Mouse (Mus musculus) neural tube, embryonic 14.5 days (tissue): ENCODE results near the gene Ckap4. TPM values are rescaled to one million over a fixed set of nuclear protein-coding genes. Genes with fewer than 3 reads are reported as not detected.

Experiments
- ATAC-seq: fragments of 200-750 bp; cut with Nextera tagmentation; 2 replicates; pipeline ENCODE4 v1.8.0; 2017; ENCODE audit warnings: low read depth, mild to moderate bottlenecking, moderate TSS enrichment, moderate library complexity
- H3K27ac ChIP-seq: fragments of 300-500 bp; sonication (generic); 2 replicates; pipeline ENCODE4 v1.5.1; 2014; ENCODE audit warnings: low read depth, mild to moderate bottlenecking, control low read depth, low read length, moderate library complexity, mixed read lengths
- H3K27me3 ChIP-seq: fragments of 300-500 bp; sonication (generic); 2 replicates; pipeline ENCODE4 v1.6.1; 2014; ENCODE audit warnings: low read length; ENCODE audit not compliant: control insufficient read depth, insufficient read depth
- H3K36me3 ChIP-seq: fragments of 300-500 bp; sonication (generic); 2 replicates; pipeline ENCODE4 v1.6.1; 2014; ENCODE audit warnings: low read length, mixed read lengths; ENCODE audit not compliant: control insufficient read depth, insufficient read depth
- H3K4me1 ChIP-seq: fragments of 300-500 bp; sonication (generic); 2 replicates; pipeline ENCODE4 v1.6.1; 2014; ENCODE audit warnings: low read length; ENCODE audit not compliant: control insufficient read depth, insufficient read depth
- H3K4me2 ChIP-seq: fragments of 300-500 bp; sonication (generic); 2 replicates; pipeline ENCODE4 v1.6.1; 2014; ENCODE audit warnings: mild to moderate bottlenecking, low read depth, low read length, control low read depth
- H3K4me3 ChIP-seq: fragments of 300-500 bp; sonication (generic); 2 replicates; pipeline ENCODE4 v1.5.1; 2014; ENCODE audit warnings: low read depth, low read length, control low read depth, mixed read lengths
- H3K9ac ChIP-seq: fragments of 300-500 bp; sonication (generic); replicated peaks from 2 replicates; pipeline ENCODE4 v1.6.1; 2014; ENCODE audit warnings: low read depth, mild to moderate bottlenecking, control low read depth, low read length, mixed read lengths
- H3K9me3 ChIP-seq: fragments of 300-500 bp; sonication (generic); 2 replicates; pipeline ENCODE4 v1.6.1; 2016; ENCODE audit warnings: low read length; ENCODE audit not compliant: control insufficient read depth
- WGBS: fragments of 180-500 bp; shearing (Covaris S2); extraction: QIAGEN DNeasy Blood & Tissue Kit; methylation state at CpG from one replicate; pipeline ENCODE4 v1.1.7; 2014; 5-methylcytosine and 5-hydroxymethylcytosine counted together
- polyA plus RNA-seq: library from polyadenylated mRNA; unstranded; fragments of >200 nt; fragmentation: Nextera tagmentation; extraction: Ambion mirVana; gene quantifications from 2 replicates; pipeline ENCODE4 v1.2.1, GENCODE M21; 2014

The Ckap4 gene
- polyA plus RNA-seq, result 60.8 and 75.4 TPM in 2 replicates

- Histone ChIP-seq H3K27me3 (no peaks in the 10 kb centered on the region), H3K36me3 (no peaks in the 10 kb centered on the region), H3K27ac (peak within 1 kb of the TSS; percentile 86), H3K4me1 (peaks cover 31% of the 10 kb centered on the region), H3K9me3 (no peaks in the 10 kb centered on the region), H3K4me2 (peak within 1 kb of the TSS; percentile 77), H3K4me3 (peak within 1 kb of the TSS; percentile 87), H3K9ac (peak within 1 kb of the TSS; percentile 92)
- peak; percentile 92 for ATAC-seq
- WGBS, result 2% methylated on average over 21 of the region's 64 CpGs
Measured at GRCm38 (mm10) chr10:84533912-84534671, at the start of gene Ckap4. Ckap4 (minus strand) TSS chr10:84534062.

GRCm38 (mm10) chr10:84582236-84582635 is 48.4 kb upstream of the Ckap4 start:
- ATAC-seq, result no peak
- Histone ChIP-seq H3K27ac (no peak overlapping the region), H3K9ac (no peak overlapping the region), H3K9me3 (no peaks in the 10 kb centered on the region), H3K27me3 (no peaks in the 10 kb centered on the region), H3K36me3 (no peaks in the 10 kb centered on the region), H3K4me2 (no peak overlapping the region), H3K4me3 (no peak overlapping the region), H3K4me1 (0 out of 2 replicates have a peak, but pooled peaks cover 5% of the 10 kb centered on the region)
- WGBS, result 78% methylated on average over 7 of the region's 7 CpGs

GRCm38 (mm10) chr10:84581191-84581590 is 47.3 kb upstream of the Ckap4 start:
- Histone ChIP-seq H3K9me3 (no peaks in the 10 kb centered on the region), H3K36me3 (no peaks in the 10 kb centered on the region), H3K27ac (no peak overlapping the region), H3K4me2 (no peak overlapping the region), H3K4me1 (0 out of 2 replicates have a peak, but pooled peaks cover 5% of the 10 kb centered on the region), H3K4me3 (no peak overlapping the region), H3K27me3 (peaks cover 3% of the 10 kb centered on the region; the same call in 1 of the 2 replicates), H3K9ac (no peak overlapping the region)
- ATAC-seq, result no peak
- WGBS, result 83% methylated on average over 8 of the region's 8 CpGs

- Histone ChIP-seq H3K27ac (no peak overlapping the region), H3K4me1 (0 out of 2 replicates have a peak, but pooled peaks cover 5% of the 10 kb centered on the region), H3K9ac (no peak overlapping the region), H3K27me3 (peaks cover 3% of the 10 kb centered on the region; the same call in 1 of the 2 replicates), H3K4me3 (no peak overlapping the region), H3K4me2 (no peak overlapping the region), H3K36me3 (no peaks in the 10 kb centered on the region), H3K9me3 (no peaks in the 10 kb centered on the region)
- 95% methylated on average over 2 of the region's 2 CpGs for WGBS
- ATAC-seq, result no peak
Measured at GRCm38 (mm10) chr10:84579527-84579926, 45.7 kb upstream of the Ckap4 start.

DNA sequence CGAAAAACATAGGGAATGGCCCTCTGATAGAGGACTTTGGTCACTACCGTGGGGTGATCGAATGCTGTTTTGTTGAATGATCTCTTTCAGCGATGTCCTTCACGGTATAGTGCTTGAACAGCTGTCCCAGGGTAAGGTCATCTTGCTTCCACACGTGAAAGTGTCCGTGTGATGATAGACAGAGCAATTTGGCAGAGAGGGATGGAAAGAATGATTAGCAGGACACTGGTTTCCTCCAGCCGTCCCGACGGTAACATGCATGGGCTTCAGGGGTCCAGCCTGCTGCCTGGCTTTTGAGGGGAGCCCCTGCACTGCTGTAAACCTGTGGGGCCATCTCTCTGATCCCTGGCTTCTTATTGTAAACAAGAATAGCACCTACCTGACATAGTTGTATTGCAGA is 44.9 kb upstream of the Ckap4 start:
- Histone ChIP-seq H3K4me1 (0 out of 2 replicates have a peak, but pooled peaks cover 5% of the 10 kb centered on the region), H3K4me3 (no peak overlapping the region), H3K9me3 (no peaks in the 10 kb centered on the region), H3K27ac (no peak overlapping the region), H3K9ac (no peak overlapping the region), H3K36me3 (no peaks in the 10 kb centered on the region), H3K27me3 (peaks cover 3% of the 10 kb centered on the region; the same call in 1 of the 2 replicates), H3K4me2 (peak overlapping the region; percentile 67; the same call in 1 of the 2 replicates)
- ATAC-seq, result no peak
- 82% methylated on average over 10 of the region's 10 CpGs for WGBS

- ATAC-seq, result peak; percentile 49
- peak overlapping the region; percentile 73 for H3K27ac ChIP-seq
- peak overlapping the region; percentile 76 for H3K9ac ChIP-seq
- H3K36me3 ChIP-seq, result no peaks in the 10 kb centered on the region
- H3K4me1 ChIP-seq, result 0 out of 2 replicates have a peak, but pooled peaks cover 5% of the 10 kb centered on the region
- no peaks in the 10 kb centered on the region for H3K9me3 ChIP-seq
- 3% methylated on average over 37 of the region's 38 CpGs for WGBS
- H3K27me3 ChIP-seq, result peaks cover 3% of the 10 kb centered on the region; the same call in 1 of the 2 replicates
- H3K4me2 ChIP-seq, result peak overlapping the region; percentile 67
- H3K4me3 ChIP-seq, result peak overlapping the region; percentile 97
Measured at GRCm38 (mm10) chr10:84577071-84577727, 43.3 kb upstream of the Ckap4 start.

DNA sequence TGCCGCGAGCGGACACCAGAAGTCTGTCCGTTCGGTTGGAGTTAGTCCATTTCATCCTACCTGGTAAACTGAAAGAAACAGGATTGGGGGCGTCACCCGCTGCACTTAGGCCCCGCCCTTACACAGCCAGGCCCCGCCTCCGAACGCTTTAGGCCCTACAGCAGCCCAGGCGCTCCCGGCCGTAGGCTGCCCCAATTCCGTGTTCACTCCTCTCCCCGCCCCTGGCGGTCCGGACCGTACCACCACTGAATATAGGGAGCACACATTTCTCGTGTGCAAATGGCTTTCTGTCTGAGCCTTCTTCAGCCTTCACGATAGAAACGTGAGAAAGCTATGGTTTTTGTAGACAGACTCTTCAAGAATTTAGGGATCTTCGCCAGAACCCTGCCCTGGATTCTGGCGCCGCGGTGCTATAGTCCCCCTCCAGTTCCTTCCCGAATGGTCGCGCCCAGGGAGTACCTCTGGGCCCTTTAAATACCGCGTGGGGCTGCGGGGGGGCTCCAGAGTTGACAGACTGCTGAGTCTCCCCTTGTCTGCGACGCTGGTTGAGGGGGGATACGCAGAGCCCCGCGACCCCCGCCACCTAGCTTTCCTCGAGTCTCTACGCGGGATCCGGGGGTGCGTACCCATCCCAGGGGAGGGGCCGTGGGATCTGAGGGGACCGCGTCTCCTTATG is 42.7 kb upstream of the Ckap4 start, which contains the start of gene Tcp11l2:
Gene Tcp11l2 (plus strand): TSS at position 232 of the 676 bp plus-strand sequence.
- peak; percentile 99 for ATAC-seq
- peak within 1 kb of the TSS; percentile 73 for H3K27ac ChIP-seq
- no peaks in the 10 kb centered on the region for H3K9me3 ChIP-seq
- under 1% methylated on average over 46 of the region's 46 CpGs for WGBS
- H3K4me1 ChIP-seq, result 0 out of 2 replicates have a peak, but pooled peaks cover 5% of the 10 kb centered on the region
- peak within 1 kb of the TSS; percentile 67 for H3K4me2 ChIP-seq
- H3K9ac ChIP-seq, result peak within 1 kb of the TSS; percentile 76
- H3K27me3 ChIP-seq, result peaks cover 3% of the 10 kb centered on the region; the same call in 1 of the 2 replicates
- H3K36me3 ChIP-seq, result no peaks in the 10 kb centered on the region
- peak within 1 kb of the TSS; percentile 97 for H3K4me3 ChIP-seq

DNA sequence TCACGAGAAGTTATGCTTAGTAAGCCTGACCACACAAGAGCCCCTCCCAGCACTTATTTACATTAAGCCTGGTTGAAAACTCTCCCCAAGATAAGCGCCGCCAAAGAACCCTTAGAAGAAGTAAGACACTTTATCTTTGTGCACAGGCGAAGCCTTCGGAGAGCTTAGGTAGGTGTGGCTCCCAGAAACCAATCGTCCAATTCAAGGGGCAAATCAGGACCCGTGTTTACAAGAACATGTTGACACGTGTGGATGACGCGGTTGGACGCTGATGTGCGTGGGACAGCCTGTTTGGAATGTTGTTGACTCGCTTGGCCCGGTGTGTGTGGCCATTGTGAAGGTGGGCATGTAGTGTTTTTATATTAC is 42.1 kb upstream of the Ckap4 start:
- Histone ChIP-seq H3K9me3 (no peaks in the 10 kb centered on the region), H3K27ac (no peak overlapping the region), H3K4me2 (peak overlapping the region; percentile 67), H3K9ac (no peak overlapping the region), H3K4me1 (0 out of 2 replicates have a peak, but pooled peaks cover 5% of the 10 kb centered on the region), H3K4me3 (peak overlapping the region; percentile 97), H3K27me3 (peaks cover 3% of the 10 kb centered on the region; the same call in 1 of the 2 replicates), H3K36me3 (no peaks in the 10 kb centered on the region)
- WGBS, result under 1% methylated on average over 14 of the region's 14 CpGs
- ATAC-seq, result peak; percentile 78
